Mouse (Mus musculus): ENCODE measurements around the gene Mthfd1. TPM values are rescaled to one million over a fixed set of nuclear protein-coding genes. Genes with fewer than 3 reads are reported as not detected.

The Mthfd1 gene
- polyA plus RNA-seq (2017; shearing (Covaris generic)), result 50.7 TPM

DNA sequence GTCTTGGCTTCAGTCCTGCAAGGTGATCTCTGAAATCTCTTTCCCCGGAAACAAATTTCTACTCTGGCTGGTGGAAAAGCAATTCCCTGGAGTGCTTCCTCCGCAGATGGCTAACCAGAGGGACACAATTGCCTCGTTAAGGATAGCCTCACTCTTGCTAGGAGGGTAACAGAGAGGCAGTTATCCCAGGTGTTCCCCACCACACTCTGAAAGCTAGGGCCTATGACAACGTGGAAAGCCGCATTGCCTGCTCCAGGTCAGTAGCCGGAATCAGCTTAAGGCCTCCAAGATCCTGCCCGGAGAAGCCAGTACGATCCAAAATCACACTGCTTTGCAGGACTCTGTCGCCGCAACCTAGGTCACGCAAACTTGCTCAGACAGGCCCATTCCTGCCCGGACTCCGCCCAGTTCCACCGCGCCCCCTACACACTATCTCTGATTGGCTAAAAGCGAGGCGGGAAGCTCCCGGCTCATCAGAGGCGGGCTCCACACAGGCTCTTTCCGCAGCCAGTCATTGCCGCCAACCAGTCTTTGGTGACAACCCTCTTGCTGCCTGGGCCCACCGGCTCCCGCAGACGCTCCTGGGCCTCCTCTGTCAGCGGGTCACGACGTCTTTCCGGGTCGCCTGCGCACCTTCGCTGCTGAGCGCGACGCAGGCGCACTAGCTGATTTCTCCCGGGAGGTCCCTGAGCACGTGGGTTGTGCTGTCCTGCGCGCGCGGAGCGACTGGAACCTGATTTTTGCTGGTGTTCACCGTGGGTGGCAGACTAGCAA is at the start of gene Mthfd1:
TSS of gene Mthfd1 (plus strand) at position 574 of the 774 bp plus-strand sequence.

GRCm38 (mm10) chr12:76246646-76247045 is 8.5 kb upstream of the Mthfd1 start, which contains the start of gene Tex21:
TSS of gene Tex21 (minus strand) at chr12:76246746.

DNA sequence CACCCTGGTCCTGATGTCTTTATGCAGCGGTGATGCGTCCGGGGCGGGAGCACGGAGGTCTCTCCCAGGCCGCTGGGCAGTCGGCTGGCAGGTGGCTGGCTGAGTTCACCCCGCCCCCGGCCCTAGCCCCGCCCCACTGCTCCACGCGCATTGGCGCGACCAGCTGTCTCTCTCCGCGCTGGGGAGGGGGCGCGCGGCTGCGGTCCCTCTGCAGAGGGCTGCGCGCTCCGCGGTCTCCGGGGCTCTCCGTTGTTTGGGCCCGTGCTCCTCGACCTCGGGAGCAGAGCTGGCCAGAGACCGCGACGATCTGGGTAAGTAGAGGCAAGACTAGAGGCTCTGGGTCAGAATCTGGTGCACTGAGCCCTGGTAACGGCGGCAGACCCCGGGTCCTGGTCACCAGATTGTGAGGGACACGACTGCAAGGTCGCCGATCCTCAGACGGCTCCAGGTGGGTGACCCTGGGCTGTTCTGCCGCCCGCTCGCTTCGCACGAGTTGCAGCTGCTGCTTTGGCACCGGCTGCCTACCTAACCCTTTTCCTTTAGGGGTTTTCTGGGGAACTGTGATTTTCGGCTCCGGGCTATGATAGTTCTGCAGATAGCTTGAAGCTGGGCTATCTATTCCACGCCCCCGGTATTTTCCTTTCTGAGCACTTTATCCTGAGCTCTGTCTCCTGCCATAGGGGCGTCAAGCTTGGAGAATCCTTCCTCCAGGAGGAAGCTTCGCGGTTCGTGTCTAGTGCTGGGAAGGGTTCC is 69.8 kb downstream of the Mthfd1 start, which contains the start of gene Akap5:
TSS of gene Akap5 (plus strand) at position 213 of the 753 bp plus-strand sequence.

Other genes starting within 250 kb of the Mthfd1 start
- gene Esr2, start 78.0 kb upstream of the Mthfd1 start, polyA plus RNA-seq (2017; shearing (Covaris generic)), result not detected
- not detected for gene Tex21, start 8.6 kb upstream of the Mthfd1 start, polyA plus RNA-seq (2017; shearing (Covaris generic))
- 1.4 TPM for gene Akap5, start 69.6 kb downstream of the Mthfd1 start, polyA plus RNA-seq (2017; shearing (Covaris generic))
- gene Zbtb25, start 114.3 kb downstream of the Mthfd1 start, polyA plus RNA-seq (2017; shearing (Covaris generic)), result 62.1 TPM
- 25.3 TPM for gene Zbtb1, start 115.0 kb downstream of the Mthfd1 start, polyA plus RNA-seq (2017; shearing (Covaris generic))
- gene Hspa2, start 148.9 kb downstream of the Mthfd1 start, polyA plus RNA-seq (2017; shearing (Covaris generic)), result 1.9 TPM
- 0.08 TPM for gene Ppp1r36, start 162.2 kb downstream of the Mthfd1 start, polyA plus RNA-seq (2017; shearing (Covaris generic))